Mouse (Mus musculus) Patski (cell line): Measurements from ENCODE around the gene Ctf1. TPM values are rescaled to one million over a fixed set of nuclear protein-coding genes. Genes with fewer than 3 reads are reported as not detected.
"Not testable (repeated sequence)": the region's sequence is repeated elsewhere in the genome, so short reads cannot be mapped to it uniquely, and the experiment has no call there.

Experiments used
- ATAC-seq: fragments of 100-300 bp; one replicate; pipeline ENCODE4 v1.8.0; 2021
- CTCF ChIA-PET: fragments of 350-600 bp; sonication (Branson Sonifier 250); formaldehyde crosslinking; loops from one replicate; lab custom pipeline; 2022; ENCODE audit warnings: inconsistent platforms; lab: Charles Lee
- POLR2A ChIA-PET: fragments of 350-600 bp; sonication (Branson Sonifier 250); formaldehyde crosslinking; loops from one replicate; lab custom pipeline; 2022; ENCODE audit warnings: antibody characterized with exemption, inconsistent platforms; lab: Charles Lee
- DNase-seq: peaks from one replicate; pipeline ENCODE4 v3.0.0-alpha.2; 2011; ENCODE audit warnings: low read depth, low spot score
- H3K27me3 ChIP-seq: fragments of 371-371 bp; one replicate; pipeline ENCODE4 v1.5.1; 2021
- CTCF ChIP-seq: fragments of 100-300 bp; IDR thresholded peaks from one replicate; pipeline ENCODE4 v1.5.1; 2021
- in situ Hi-C: fragments of 300-500 bp; cut with MboI; formaldehyde crosslinking; loops from 3 replicates; pipeline ENCODE4 v1.11.1; 2018; ENCODE audit warnings: low pct_unique_long_range_greater_than_20kb, mixed read lengths
- polyA plus RNA-seq: library from polyadenylated mRNA; unstranded; gene quantifications from one replicate; pipeline ENCODE4 v1.2.3, GENCODE M21; 2021

The Ctf1 gene
- polyA plus RNA-seq, 1 experiment from 2014 or later: 10.8 TPM

GRCm38 (mm10) chr7:127719258-127719657, 6.7 kb downstream of the Ctf1 start:
- ATAC-seq (no peak), DNase-seq (no peak)
- no peak for TF ChIP-seq CTCF
- no peaks in the 10 kb centered on the region for H3K27me3 ChIP-seq
- in situ Hi-C loops: no loop called here
- CTCF ChIA-PET: interaction anchor here (1.7 kb wide), 1 partner anchor 44 kb away, joined by 4 read pairs; no protein-coding TSS in a partner anchor
- POLR2A ChIA-PET: no interaction called here

- ChIA-PET POLR2A (no interaction called here), CTCF (interaction anchor here (1.1 to 1.5 kb wide), 2 partner anchors 51 to 69 kb away, joined by 3 to 6 read pairs; no protein-coding TSS in a partner anchor)
- H3K27me3 ChIP-seq: no peaks in the 10 kb centered on the region
- DNase-seq (no peak), ATAC-seq (no peak)
- no peak for TF ChIP-seq CTCF
- in situ Hi-C loops: no loop called here
Observed at GRCm38 (mm10) chr7:127725490-127725889, 13.0 kb downstream of the Ctf1 start.

- no peaks in the 10 kb centered on the region for H3K27me3 ChIP-seq
- no peak for DNase-seq
- in situ Hi-C loops: no loop called here
- TF ChIP-seq CTCF: no peak
- ChIA-PET CTCF (interaction anchor here (1.1 kb wide), 1 partner anchor 69 kb away, joined by 3 read pairs; no protein-coding TSS in a partner anchor), POLR2A (no interaction called here)
- ATAC-seq: no peak
Observed at GRCm38 (mm10) chr7:127725924-127726323, 13.4 kb downstream of the Ctf1 start.

- no peak for DNase-seq
- no peak for TF ChIP-seq CTCF
- CTCF ChIA-PET: no interaction called here
- POLR2A ChIA-PET: no interaction called here
- H3K27me3 ChIP-seq: no peaks in the 10 kb centered on the region
- no peak for ATAC-seq
- in situ Hi-C loops: no loop called here
Observed at GRCm38 (mm10) chr7:127727898-127728297, 15.4 kb downstream of the Ctf1 start.

- in situ Hi-C loops: no loop called here
- ChIA-PET CTCF (interaction anchor here (2.4 kb wide), 1 partner anchor 55 kb away, joined by 8 read pairs; no protein-coding TSS in a partner anchor), POLR2A (interaction anchor here (0.6 kb wide), 2 partner anchors 45 to 114 kb away, joined by 4 to 7 read pairs; no protein-coding TSS in a partner anchor)
Observed at GRCm38 (mm10) chr7:127730170-127730569, 17.6 kb downstream of the Ctf1 start.

GRCm38 (mm10) chr7:127732066-127732465, 19.5 kb downstream of the Ctf1 start, which contains the start of gene Ctf2:
Gene Ctf2 (minus strand): TSS chr7:127732166.
- CTCF ChIA-PET, in situ Hi-C loops, POLR2A ChIA-PET, DNase-seq, H3K27me3 ChIP-seq, ATAC-seq: not testable (repeated sequence)

More at GRCm38 (mm10) chr7:127730170-127730569, 17.6 kb downstream of the Ctf1 start:
- no peak for TF ChIP-seq CTCF
- ATAC-seq (no peak), DNase-seq (no peak)
- H3K27me3 ChIP-seq: no peaks in the 10 kb centered on the region

- H3K27me3 ChIP-seq: no peaks in the 10 kb centered on the region
- in situ Hi-C loops: loop anchor here (5.0 kb wide), 1 partner anchor 82 kb away; no protein-coding TSS in a partner anchor
- ChIA-PET POLR2A (interaction anchor here (0.7 kb wide), 2 partner anchors 13 to 33 kb away, joined by 4 to 5 read pairs; no protein-coding TSS in a partner anchor), CTCF (interaction anchor here (0.8 to 2.9 kb wide), 7 partner anchors 15 to 128 kb away, joined by 3 to 33 read pairs (median 4); no protein-coding TSS in a partner anchor)
- no peak for TF ChIP-seq CTCF
- DNase-seq: no peak
- no peak for ATAC-seq
Observed at GRCm38 (mm10) chr7:127744366-127745045, 32.0 kb downstream of the Ctf1 start, which contains the start of gene Fbxl19. Gene Fbxl19 (plus strand): TSS chr7:127744543.

GRCm38 (mm10) chr7:127745251-127745651, 32.7 kb downstream of the Ctf1 start:
- ATAC-seq (peak; percentile 73), DNase-seq (peak; percentile 95)
- no peaks in the 10 kb centered on the region for H3K27me3 ChIP-seq
- ChIA-PET CTCF (interaction anchor here (1.7 to 2.9 kb wide), 3 partner anchors 23 to 71 kb away, joined by 4 to 33 read pairs (median 5); no protein-coding TSS in a partner anchor), POLR2A (interaction anchor here (0.6 to 1.2 kb wide), 2 partner anchors 29 to 70 kb away, joined by 3 to 4 read pairs; no protein-coding TSS in a partner anchor)
- TF ChIP-seq CTCF: no peak
- in situ Hi-C loops: no loop called here

- ATAC-seq: peak; percentile 73
- peak; percentile 99 for DNase-seq
- POLR2A ChIA-PET: interaction anchor here (0.6 to 1.2 kb wide), 2 partner anchors 28 to 71 kb away, joined by 3 to 4 read pairs; no protein-coding TSS in a partner anchor
- no peaks in the 10 kb centered on the region for H3K27me3 ChIP-seq
- in situ Hi-C loops: no loop called here
- CTCF ChIA-PET: interaction anchor here (1.7 to 2.9 kb wide), 3 partner anchors 24 to 72 kb away, joined by 4 to 33 read pairs (median 5); no protein-coding TSS in a partner anchor
- no peak for TF ChIP-seq CTCF
Observed at GRCm38 (mm10) chr7:127745652-127746493, 33.3 kb downstream of the Ctf1 start.
